Mouse (Mus musculus): Measurements from ENCODE around the gene Gm3383.
"Not testable (repeated sequence)": the region's sequence is repeated elsewhere in the genome, so short reads cannot be mapped to it uniquely, and the experiment has no call there.

The Gm3383 gene

GRCm38 (mm10) chr14:5807882-5808281 is at the start of gene Gm3383:
Gene Gm3383, minus strand, starts transcription at chr14:5807982.
- not testable (repeated sequence) for DNase-seq (ENCODE audit: low read depth, low spot score)

- DNase-seq (ENCODE audit: low read depth, low spot score), result not testable (repeated sequence)
These were observed 48.1 kb upstream of the Gm3383 start for GRCm38 (mm10) chr14:5855911-5856310.

DNA sequence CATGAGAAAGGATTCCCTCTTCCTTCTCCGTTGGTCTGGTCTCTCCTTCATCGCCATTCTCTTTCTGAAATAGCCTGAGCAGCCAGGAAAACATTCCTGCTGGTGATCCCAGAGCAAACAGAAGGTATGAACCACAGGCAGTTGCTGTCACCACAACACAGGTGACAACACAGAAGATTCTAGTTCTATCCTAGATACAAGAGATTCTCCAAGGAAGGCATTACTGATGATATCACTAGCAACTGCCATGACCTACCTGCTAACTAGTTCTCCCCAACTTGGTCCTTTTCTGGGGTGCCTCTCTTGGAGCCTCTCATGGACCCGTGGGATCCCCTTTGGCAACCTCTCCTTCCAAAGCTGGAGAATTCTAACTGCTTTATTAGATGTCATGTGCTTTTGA is 22.4 kb upstream of the Gm3383 start, which contains the start of gene Gm3424:
TSS of gene Gm3424 (minus strand) at position 101 of the 400 bp plus-strand sequence.
- not testable (repeated sequence) for DNase-seq (ENCODE audit: low read depth, low spot score)

GRCm38 (mm10) chr14:5812699-5813356 is 5.0 kb upstream of the Gm3383 start:
- DNase-seq (ENCODE audit: low read depth, low spot score), result not testable (repeated sequence)

DNA sequence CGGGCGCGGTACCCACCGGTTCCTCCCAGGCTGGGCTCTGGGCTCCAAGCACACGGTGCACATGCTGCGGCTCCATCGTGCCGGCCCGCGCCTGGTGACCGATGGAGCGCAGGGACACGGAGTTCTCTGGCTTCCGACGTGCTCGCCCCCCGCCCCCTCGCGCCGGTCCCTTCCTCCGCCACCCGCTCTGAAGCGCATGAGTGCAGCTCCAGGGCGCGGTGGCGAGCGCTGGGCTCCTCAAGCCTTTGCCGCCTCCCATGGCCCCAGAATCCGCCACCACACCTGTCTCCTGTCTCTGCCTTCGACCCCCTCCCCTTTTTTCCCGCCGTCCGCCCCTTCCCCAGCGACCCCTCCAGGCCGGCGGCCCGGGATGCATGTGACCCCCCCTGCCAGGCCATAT is 66.3 kb downstream of the Gm3383 start, which contains the start of gene Gm3373:
TSS of gene Gm3373 (minus strand) at position 101 of the 400 bp plus-strand sequence.
- not testable (repeated sequence) for DNase-seq (ENCODE audit: low read depth, low spot score)

- not testable (repeated sequence) for DNase-seq (ENCODE audit: low read depth, low spot score)
These were observed 120.4 kb downstream of the Gm3383 start, which contains the start of gene Gm9603 for GRCm38 (mm10) chr14:5687357-5687756. Gene Gm9603, minus strand, starts transcription at chr14:5687457.

GRCm38 (mm10) chr14:5632928-5633327 is 174.9 kb downstream of the Gm3383 start, which contains the start of gene Gm8265:
Gene Gm8265, minus strand, starts transcription at chr14:5633028.
- DNase-seq (ENCODE audit: low read depth, low spot score), result not testable (repeated sequence)
